Mouse (Mus musculus): Measurements from ENCODE around the gene Selenot. TPM values are rescaled to one million over a fixed set of nuclear protein-coding genes. Genes with fewer than 3 reads are reported as not detected.
"Not testable (repeated sequence)": the region's sequence is repeated elsewhere in the genome, so short reads cannot be mapped to it uniquely, and the experiment has no call there.

Gene Selenot
- polyA plus RNA-seq, 1 experiment from 2014 or later, result 19.6 TPM

- Histone ChIP-seq H3K4me3 (no peak overlapping the region), H3K9ac (no peak overlapping the region), H3K27ac (no peak overlapping the region), H3K4me2 (no peak overlapping the region), H3K9me3 (no peaks in the 10 kb centered on the region), H3K27me3 (no peaks in the 10 kb centered on the region), H3K36me3 (peaks cover 25% of the 10 kb centered on the region), H3K4me1 (peaks cover 9% of the 10 kb centered on the region; the same call in 1 of the 2 replicates)
- ATAC-seq (ENCODE audit: borderline replicate concordance, extremely low read depth, low FRiP score, low TSS enrichment), result no peak
- 83% methylated on average over 5 of the region's 5 CpGs for WGBS
Observed at GRCm38 (mm10) chr3:58582788-58583426, 6.5 kb downstream of the Selenot start.

DNA sequence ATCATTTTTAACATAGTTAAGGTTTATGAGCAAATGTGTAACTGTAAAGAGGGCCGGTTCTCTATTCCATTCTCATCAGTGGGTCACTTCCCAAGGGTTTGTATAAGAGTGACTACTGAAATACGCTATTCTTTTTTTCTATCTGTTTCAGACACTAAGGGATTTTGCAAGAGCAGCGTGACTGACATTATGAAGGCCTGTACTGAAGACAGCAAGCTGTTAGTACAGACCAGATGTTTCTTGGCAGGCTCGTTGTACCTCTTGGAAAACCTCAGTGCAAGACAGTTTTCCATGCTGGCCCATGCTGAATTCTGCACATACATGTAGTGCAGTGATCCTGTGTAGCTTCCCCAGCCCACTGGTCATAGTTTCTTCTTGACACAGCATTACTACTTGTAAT is 14.1 kb downstream of the Selenot start:
- H3K27ac ChIP-seq; H3K4me1 ChIP-seq; H3K27me3 ChIP-seq; ATAC-seq (ENCODE audit: borderline replicate concordance, extremely low read depth, low FRiP score, low TSS enrichment); H3K4me2 ChIP-seq; H3K4me3 ChIP-seq; H3K9me3 ChIP-seq; H3K9ac ChIP-seq: not testable (repeated sequence)
- peaks cover 41% of the 10 kb centered on the region for H3K36me3 ChIP-seq
- 69% methylated on average over 4 of the region's 4 CpGs for WGBS

- ATAC-seq (ENCODE audit: borderline replicate concordance, extremely low read depth, low FRiP score, low TSS enrichment), result not testable (repeated sequence)
Observed at GRCm38 (mm10) chr3:58592666-58593065, 16.2 kb downstream of the Selenot start.

DNA sequence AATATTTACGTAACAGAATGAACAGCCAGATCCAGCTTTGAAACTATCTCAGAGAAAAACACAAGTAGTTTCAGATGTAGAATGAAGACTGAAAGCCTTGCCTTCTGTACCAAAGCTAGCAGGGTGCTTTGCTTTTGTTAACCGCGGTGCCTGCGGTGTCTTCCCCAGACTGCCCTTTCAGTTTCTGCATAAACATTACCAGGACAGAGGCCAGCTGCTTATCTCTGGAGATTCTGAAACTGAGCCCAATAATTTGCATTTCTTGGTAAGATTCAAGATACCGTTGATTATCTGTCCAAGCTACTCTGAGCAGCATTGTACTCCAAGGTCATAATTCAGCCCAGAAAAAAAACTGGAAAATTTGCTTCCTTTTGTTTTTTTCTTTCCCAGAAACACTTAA is 17.2 kb downstream of the Selenot start:
- WGBS, result 55% methylated on average over 5 of the region's 5 CpGs
- no peak overlapping the region for H3K4me2 ChIP-seq
- no peaks in the 10 kb centered on the region for H3K27me3 ChIP-seq
- ATAC-seq (ENCODE audit: borderline replicate concordance, extremely low read depth, low FRiP score, low TSS enrichment), result no peak
- no peak overlapping the region for H3K9ac ChIP-seq
- H3K9me3 ChIP-seq, result no peaks in the 10 kb centered on the region
- H3K4me3 ChIP-seq, result no peak overlapping the region
- no peaks in the 10 kb centered on the region for H3K4me1 ChIP-seq
- no peak overlapping the region for H3K27ac ChIP-seq
- H3K36me3 ChIP-seq, result peaks cover 19% of the 10 kb centered on the region

More at GRCm38 (mm10) chr3:58592666-58593065, 16.2 kb downstream of the Selenot start:
- WGBS, result 90% methylated on average over 7 of the region's 7 CpGs
- not testable (repeated sequence) for H3K4me1 ChIP-seq, H3K27ac ChIP-seq, H3K4me3 ChIP-seq, H3K27me3 ChIP-seq, H3K9ac ChIP-seq, H3K4me2 ChIP-seq, H3K9me3 ChIP-seq
- peaks cover 24% of the 10 kb centered on the region for H3K36me3 ChIP-seq

DNA sequence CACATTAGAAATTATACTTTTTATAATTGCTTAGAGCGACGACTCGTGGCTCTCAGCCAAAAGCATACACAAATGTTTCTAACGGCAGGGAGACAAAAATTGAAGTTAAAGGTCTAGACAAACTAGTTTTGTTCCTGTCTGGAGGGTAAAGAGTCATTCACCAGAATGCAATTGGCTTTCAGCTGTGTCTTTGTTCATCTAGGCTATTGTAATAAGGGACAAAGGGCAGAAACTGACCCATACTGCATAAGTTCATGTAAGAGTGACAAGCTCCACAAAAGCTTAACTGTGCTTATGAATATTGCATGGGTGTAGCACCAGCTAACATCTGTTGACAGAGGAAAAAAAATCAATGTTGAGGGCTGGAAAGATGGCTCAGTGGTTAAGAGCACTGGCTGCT is 32.1 kb downstream of the Selenot start:
- ATAC-seq (ENCODE audit: borderline replicate concordance, extremely low read depth, low FRiP score, low TSS enrichment), result no peak
- no peaks in the 10 kb centered on the region for H3K9me3 ChIP-seq
- no peaks in the 10 kb centered on the region for H3K27me3 ChIP-seq
- no peak overlapping the region for H3K27ac ChIP-seq
- H3K4me3 ChIP-seq, result no peak overlapping the region
- H3K9ac ChIP-seq, result no peak overlapping the region
- H3K36me3 ChIP-seq, result no peaks in the 10 kb centered on the region
- H3K4me2 ChIP-seq, result no peak overlapping the region
- no peaks in the 10 kb centered on the region for H3K4me1 ChIP-seq
- 71% methylated on average over 4 of the region's 4 CpGs for WGBS

DNA sequence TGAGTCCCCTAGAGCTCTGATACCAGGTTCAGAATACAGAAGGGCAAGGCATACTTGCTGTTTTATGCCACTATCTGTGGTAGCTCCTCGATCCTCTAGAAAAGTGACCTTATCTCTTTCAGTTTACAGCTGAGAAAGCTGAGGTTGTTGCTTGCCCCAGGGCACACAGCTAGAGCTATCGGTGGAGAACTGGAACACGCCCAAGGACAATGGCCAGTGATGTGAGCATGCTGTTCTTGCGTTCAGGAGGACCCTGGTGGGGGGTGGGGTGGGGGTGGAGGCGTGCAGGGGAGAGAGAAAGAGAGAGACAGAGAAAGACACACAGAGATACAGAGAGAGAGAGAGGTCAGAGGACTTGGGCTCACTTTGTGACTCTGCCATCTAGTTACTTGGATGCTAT is 33.5 kb downstream of the Selenot start:
- no peaks in the 10 kb centered on the region for H3K36me3 ChIP-seq
- H3K9me3 ChIP-seq, result no peaks in the 10 kb centered on the region
- no peaks in the 10 kb centered on the region for H3K27me3 ChIP-seq
- no peak overlapping the region for H3K27ac ChIP-seq
- ATAC-seq (ENCODE audit: borderline replicate concordance, extremely low read depth, low FRiP score, low TSS enrichment), result no peak
- H3K9ac ChIP-seq, result no peak overlapping the region
- H3K4me3 ChIP-seq, result no peak overlapping the region
- WGBS, result 84% methylated on average over 5 of the region's 5 CpGs
- no peaks in the 10 kb centered on the region for H3K4me1 ChIP-seq
- H3K4me2 ChIP-seq, result no peak overlapping the region

GRCm38 (mm10) chr3:58621066-58621465 is 44.6 kb downstream of the Selenot start:
- H3K27ac ChIP-seq, result no peak overlapping the region
- H3K27me3 ChIP-seq, result no peaks in the 10 kb centered on the region
- ATAC-seq (ENCODE audit: borderline replicate concordance, extremely low read depth, low FRiP score, low TSS enrichment), result no peak
- WGBS, result 62% methylated on average over 7 of the region's 7 CpGs
- no peaks in the 10 kb centered on the region for H3K9me3 ChIP-seq
- no peak overlapping the region for H3K4me3 ChIP-seq
- H3K36me3 ChIP-seq, result no peaks in the 10 kb centered on the region
- no peak overlapping the region for H3K4me2 ChIP-seq
- no peak overlapping the region for H3K9ac ChIP-seq
- no peaks in the 10 kb centered on the region for H3K4me1 ChIP-seq

GRCm38 (mm10) chr3:58622665-58623394 is 46.4 kb downstream of the Selenot start:
- Histone ChIP-seq H3K9ac (no peak overlapping the region), H3K4me1 (no peaks in the 10 kb centered on the region), H3K27me3 (no peaks in the 10 kb centered on the region), H3K36me3 (no peaks in the 10 kb centered on the region), H3K4me2 (no peak overlapping the region), H3K27ac (no peak overlapping the region), H3K4me3 (no peak overlapping the region), H3K9me3 (no peaks in the 10 kb centered on the region)
- 62% methylated on average over 3 of the region's 3 CpGs for WGBS
- ATAC-seq (ENCODE audit: borderline replicate concordance, extremely low read depth, low FRiP score, low TSS enrichment), result no peak

GRCm38 (mm10) chr3:58624981-58625380 is 48.5 kb downstream of the Selenot start:
- H3K4me2 ChIP-seq, result no peak overlapping the region
- H3K36me3 ChIP-seq, result no peaks in the 10 kb centered on the region
- no peak overlapping the region for H3K4me3 ChIP-seq
- H3K4me1 ChIP-seq, result no peaks in the 10 kb centered on the region
- WGBS, result 76% methylated on average over 4 of the region's 4 CpGs
- no peak for ATAC-seq (ENCODE audit: borderline replicate concordance, extremely low read depth, low FRiP score, low TSS enrichment)
- no peaks in the 10 kb centered on the region for H3K9me3 ChIP-seq
- no peaks in the 10 kb centered on the region for H3K27me3 ChIP-seq
- H3K27ac ChIP-seq, result no peak overlapping the region
- H3K9ac ChIP-seq, result no peak overlapping the region

- Histone ChIP-seq H3K4me3 (no peak overlapping the region), H3K36me3 (no peaks in the 10 kb centered on the region), H3K4me1 (peaks cover 6% of the 10 kb centered on the region; the same call in 1 of the 2 replicates), H3K9ac (no peak overlapping the region), H3K4me2 (no peak overlapping the region), H3K27me3 (no peaks in the 10 kb centered on the region), H3K27ac (no peak overlapping the region), H3K9me3 (no peaks in the 10 kb centered on the region)
- 60% methylated on average over 2 of the region's 2 CpGs for WGBS
- ATAC-seq (ENCODE audit: borderline replicate concordance, extremely low read depth, low FRiP score, low TSS enrichment), result no peak
Observed at GRCm38 (mm10) chr3:58631693-58632092, 55.3 kb downstream of the Selenot start.

GRCm38 (mm10) chr3:58636406-58637295 is 60.2 kb downstream of the Selenot start, which contains the start of gene Erich6:
Erich6 (minus strand) TSS chr3:58637207.
- Histone ChIP-seq H3K27me3 (no peaks in the 10 kb centered on the region), H3K4me1 (peaks cover 6% of the 10 kb centered on the region; the same call in 1 of the 2 replicates), H3K9ac (peak within 1 kb of the TSS; percentile 47), H3K4me3 (peak within 1 kb of the TSS; percentile 49), H3K9me3 (no peaks in the 10 kb centered on the region), H3K4me2 (peak within 1 kb of the TSS; percentile 97), H3K27ac (no peak within 1 kb of the TSS), H3K36me3 (no peaks in the 10 kb centered on the region)
- peak; percentile 86 for ATAC-seq (ENCODE audit: borderline replicate concordance, extremely low read depth, low FRiP score, low TSS enrichment)
- WGBS, result under 1% methylated on average over 34 of the region's 34 CpGs
